Mouse (Mus musculus) spleen, postnatal 14 days (tissue): ENCODE data around the gene Ssxb5.
"Not testable (repeated sequence)": the region's sequence is repeated elsewhere in the genome, so short reads cannot be mapped to it uniquely, and the experiment has no call there.

ENCODE experiments used
- DNase-seq, 2 experiments: peaks; one replicate each; pipeline ENCODE4 v3.0.0; 2021 to 2022; ENCODE audit warnings: low spot score in 2 of 2

Gene Ssxb5

DNA sequence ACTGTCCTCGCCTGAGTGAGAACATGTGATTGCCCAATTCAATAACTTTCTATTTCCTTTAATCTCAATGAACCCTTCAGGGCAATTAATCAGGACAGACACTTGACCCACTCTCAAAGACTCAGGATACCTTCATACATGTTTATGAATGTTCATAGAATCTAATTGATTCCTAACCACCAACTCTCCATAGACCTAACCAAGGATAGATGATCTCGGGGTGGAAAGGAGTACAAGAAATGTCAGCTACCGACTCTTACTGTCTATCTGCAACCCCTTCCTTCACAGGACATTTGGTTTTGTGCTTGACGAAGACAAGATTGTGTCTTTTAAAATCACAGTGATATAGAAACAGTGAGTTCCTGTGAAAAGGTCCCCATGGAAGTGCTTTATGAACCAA lies at the start of gene Ssxb5:
TSS of gene Ssxb5 (plus strand) at position 301 of the 400 bp plus-strand sequence.
- not testable (repeated sequence) for DNase-seq

DNA sequence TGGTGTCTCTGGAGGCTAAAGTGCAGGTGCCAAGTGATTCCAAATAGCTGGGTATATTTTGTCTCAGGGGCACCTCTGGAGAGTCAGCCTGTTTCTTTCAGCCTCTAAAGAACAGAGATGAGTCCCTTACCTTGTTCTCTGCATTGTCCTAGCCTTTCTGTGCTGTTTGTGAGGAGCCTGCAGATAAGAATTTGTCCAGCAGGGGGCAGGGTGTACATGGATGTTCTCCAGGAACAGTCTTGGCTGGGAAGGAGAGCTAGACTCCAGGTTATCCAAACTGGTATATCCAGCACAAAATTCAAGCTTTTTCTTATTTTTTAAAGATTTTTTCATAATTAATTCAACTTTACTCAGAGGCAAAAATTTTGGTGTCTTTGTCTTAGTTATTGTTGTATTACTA lies 28.6 kb downstream of the Ssxb5 start:
- no peak for DNase-seq

DNA sequence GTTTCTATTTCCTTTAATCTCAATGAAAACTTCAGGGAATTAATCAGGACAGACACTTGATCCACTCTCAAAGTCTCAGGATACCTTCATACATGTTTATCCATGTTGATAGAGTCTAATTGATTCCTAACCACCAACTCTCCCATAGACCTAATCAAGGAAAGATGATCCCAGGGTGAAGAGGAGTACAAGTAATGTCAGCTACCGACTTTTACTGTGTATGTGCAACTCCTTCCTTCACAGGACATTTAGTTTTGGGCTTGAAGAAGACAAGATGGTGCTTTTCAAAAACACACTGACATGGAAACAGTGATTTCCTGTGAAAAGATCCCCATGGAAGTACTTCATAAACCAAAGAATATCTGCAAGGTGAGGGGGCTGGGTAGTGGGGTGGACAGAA lies 40.2 kb downstream of the Ssxb5 start, which contains the start of gene Gm6592:
TSS of gene Gm6592 (plus strand) at position 301 of the 400 bp plus-strand sequence.
- DNase-seq: no peak

DNA sequence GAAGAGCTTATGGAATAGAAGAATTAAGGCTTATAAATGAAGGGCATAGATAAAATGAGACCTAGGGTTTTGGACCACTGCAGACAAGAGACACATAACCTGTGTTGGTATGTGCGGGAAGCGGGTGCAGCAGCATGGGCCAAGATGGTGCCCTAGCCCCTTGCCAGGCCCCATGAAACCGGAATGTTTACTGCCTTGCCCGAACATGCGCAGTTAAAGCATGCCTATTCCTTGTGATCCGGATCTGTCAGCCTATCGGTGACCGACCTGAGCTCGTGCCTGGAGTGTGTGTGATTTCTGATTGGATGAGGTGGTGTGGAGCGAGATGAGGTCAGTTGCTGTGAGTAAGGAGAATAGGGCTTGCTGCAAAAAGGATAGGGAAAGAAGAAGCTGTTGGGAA lies 49.0 kb downstream of the Ssxb5 start:
- DNase-seq: no peak
